Mouse (Mus musculus) gastrocnemius, postnatal 10 days (tissue): ENCODE measurements around the gene Gnaq. TPM values are rescaled to one million over a fixed set of nuclear protein-coding genes. Genes with fewer than 3 reads are reported as not detected.
"Not testable (repeated sequence)": the region's sequence is repeated elsewhere in the genome, so short reads cannot be mapped to it uniquely, and the experiment has no call there.

ENCODE experiments used
- DNase-seq: peaks from one replicate; pipeline ENCODE4 v3.0.0; 2021; ENCODE audit warnings: mixed read lengths
- total RNA-seq, 2 experiments: library from RNA; stranded (reverse); gene quantifications; 2 replicates each; pipeline ENCODE4 v1.2.3; 2021

The Gnaq gene
- total RNA-seq, 2 experiments from 2014 or later, result 23.7 to 29.4 TPM

DNA sequence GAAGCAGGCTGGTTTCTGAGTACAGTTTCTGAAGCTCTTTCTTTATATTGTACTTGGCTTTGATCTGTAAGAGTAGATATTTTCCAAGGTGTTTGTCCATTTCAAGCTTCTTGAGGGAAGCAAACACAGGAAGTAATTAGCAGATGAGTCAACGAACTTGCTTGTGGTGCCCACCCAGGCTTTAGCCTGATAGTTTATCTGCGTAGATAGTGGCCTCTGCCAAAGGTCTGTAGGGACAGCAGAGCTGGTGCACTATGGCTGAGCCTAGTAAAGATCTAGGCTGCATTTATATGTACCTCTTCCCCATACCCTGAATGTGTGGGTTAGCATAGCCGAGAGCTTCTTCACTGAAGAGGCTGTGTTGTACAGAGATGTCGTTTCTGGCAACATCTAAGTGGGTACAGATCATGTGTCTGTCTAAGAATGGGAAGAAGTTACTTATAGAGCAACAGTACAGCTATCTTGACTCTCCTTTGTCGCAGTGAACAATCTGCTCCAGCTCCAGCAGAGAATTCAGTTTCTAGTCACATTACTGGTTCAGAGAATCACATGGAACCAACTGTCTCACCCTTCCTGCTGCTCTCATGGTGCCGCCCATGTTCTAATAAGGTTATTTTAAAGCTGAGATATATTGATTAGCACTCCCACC lies 127.3 kb downstream of the Gnaq start:
- no peak for DNase-seq

GRCm38 (mm10) chr19:16260435-16260832 lies 127.8 kb downstream of the Gnaq start:
- no peak for DNase-seq

DNA sequence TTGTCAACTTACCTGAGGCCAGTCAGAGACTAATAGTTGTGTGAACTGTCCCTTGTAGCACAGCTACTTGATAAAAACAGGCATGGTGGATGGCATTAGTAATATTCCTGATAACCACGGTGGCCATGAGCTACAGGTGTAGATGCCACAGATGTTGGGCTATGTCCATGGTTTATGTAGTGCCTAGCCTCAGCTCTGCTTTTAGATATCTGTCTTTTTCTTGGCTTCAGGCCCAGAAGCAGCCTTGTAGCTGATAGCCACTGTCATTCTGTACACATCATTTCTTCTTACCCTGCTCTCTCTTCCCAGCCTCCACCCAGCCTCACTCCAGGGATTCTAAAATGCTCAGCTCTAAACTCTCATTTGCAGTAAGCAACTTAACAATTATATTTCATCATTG lies 128.3 kb downstream of the Gnaq start:
- DNase-seq, result no peak

DNA sequence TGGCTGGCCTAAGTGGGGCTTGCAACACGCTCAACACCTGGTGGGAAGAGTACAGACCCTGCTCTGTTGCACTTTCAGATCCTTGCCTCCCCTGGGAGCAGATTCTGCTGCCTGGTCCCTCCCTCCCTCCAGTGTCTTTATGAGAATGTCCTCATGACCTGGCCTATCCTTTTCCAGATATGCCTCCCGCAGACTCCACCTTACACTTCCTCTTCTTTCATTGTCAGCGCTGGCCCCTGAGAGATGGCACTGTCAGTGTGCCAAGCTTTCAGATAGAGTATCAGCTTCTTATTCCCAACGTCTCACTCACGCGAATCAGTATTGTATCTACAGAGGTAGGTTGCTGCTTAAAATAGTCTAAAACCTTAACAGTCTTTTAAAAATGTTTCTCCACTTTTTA lies 129.0 kb downstream of the Gnaq start:
- no peak for DNase-seq

DNA sequence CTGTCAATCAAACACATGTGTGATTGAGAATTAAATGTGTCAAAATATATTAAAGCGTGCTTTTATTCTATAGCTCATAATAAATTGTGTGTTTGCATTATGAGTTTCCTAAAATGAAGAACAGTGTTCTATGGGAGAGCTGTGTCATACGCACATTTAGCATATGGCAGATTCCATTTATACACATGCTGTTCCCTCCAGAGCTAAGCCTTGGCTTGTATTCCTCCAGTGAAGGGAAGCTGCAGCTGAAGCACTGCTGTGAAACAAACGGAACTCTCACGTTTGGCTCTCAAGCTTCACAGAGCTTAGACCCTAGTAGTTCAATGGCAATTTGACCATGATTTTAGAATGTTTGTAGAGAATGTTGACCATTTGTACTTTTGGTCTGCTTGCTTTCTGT lies 129.7 kb downstream of the Gnaq start:
- no peak for DNase-seq

DNA sequence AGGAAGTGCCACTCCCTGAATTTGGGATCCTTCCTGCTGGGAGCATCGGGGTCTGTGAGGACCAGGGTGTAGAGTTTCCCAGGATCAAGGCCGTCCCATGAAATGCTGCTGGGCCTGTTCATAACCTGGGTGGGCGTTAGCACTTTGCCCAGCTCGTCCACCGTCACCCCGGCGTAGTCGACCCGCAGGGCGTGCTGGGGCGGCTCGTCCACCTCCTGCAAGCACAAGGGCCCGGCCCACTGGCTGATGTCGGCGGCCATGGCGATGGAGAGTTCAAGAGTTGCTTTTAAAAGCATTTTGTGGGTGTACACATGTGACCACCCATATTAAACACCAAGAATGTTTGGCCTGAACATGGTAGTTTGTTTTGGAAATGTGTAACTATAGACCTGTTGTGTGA lies 134.7 kb downstream of the Gnaq start:
- not testable (repeated sequence) for DNase-seq

DNA sequence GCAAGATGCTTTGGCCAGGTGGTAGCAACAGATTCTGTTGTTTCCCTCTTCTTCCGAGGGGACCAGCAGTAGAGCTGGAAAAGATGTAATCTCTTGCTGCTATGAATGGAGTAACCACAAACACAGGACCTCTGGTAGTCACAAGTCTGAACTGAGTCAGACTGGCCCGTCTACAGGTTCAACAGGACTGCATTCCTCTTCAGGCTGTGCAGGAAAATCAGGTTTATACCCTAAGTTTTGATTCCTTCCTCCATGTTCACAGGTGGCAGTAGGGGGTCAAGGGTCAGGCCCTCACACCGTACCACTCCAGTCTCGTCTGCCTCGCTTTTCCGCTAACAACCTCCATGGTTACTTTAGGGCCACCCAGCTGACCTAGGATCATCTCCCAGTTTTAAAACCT lies 137.6 kb downstream of the Gnaq start:
- DNase-seq, result no peak

DNA sequence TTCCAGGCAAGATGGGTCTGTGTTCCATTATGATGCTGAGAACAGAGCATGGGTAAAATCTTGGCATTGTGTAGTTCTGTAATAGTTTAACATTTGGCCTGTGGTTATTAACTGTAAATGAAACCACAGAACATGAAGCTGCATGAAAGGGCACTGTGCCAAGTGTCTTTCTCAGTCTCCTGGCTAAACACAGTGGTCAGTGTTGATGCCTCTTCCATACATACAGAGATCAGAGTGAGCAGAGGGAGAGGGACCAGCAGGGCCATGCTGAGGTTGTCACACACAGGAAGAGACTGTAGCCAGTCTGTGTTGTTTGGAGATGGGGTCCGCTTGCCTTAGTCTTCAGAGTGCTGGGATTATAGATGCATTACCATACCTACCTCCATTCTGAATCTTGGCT lies 138.4 kb downstream of the Gnaq start:
- no peak for DNase-seq

GRCm38 (mm10) chr19:16273021-16273420 lies 140.4 kb downstream of the Gnaq start:
- no peak for DNase-seq

DNA sequence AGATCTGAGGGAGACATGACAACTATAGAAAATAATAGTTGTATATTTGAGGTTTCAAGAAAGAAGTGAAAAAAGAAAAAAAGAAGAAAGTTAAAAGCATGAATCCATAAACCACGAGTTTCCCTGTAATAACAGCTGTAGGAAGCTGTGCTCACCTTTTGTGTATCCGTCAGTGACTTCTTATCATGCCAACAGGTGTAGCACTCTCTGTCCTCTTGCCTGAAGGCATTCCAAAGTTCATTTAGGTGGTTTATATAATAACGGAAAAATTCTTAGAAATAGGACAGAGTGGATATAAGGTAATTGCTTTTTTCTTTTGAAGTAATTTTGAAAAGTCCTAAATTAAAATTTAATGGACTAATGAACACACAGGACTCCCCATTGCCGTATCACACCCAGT lies 147.6 kb downstream of the Gnaq start:
- no peak for DNase-seq

GRCm38 (mm10) chr19:16285051-16286028 lies 152.7 kb downstream of the Gnaq start:
- no peak for DNase-seq

DNA sequence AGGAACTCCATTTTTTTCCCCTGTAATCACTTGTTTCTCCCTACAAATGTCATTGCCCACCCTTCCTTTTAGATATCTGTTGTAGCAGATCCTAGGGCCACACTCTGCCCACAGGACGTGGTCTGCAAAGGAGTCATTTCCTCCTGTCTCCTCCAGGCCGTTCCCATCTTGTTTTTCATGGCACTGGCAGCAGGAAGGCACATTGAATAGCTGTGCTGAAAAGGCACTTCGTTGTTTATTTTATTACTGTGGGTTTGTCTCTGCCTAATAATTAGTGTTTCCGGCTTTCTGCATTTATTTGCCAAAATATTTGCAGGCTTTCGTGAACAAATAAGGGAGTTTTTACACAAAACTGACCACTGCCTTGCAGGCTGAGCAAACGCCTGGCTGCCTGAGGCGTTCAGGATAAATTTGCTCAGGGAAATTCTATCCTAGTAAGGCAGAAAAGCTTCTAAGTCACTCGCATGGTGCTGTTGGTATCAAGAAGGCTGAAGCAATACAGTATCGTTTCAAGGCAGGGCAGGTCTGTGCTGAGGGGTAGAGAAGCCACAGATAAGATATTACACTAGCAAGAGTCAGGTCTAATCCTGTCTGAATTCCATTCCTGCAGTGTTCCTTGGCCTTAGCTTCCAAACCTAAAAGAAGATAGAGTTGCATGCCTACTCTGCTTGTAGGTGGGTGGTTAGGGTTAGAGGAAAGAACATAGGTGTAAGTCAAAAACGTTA lies 154.0 kb downstream of the Gnaq start:
- no peak for DNase-seq

GRCm38 (mm10) chr19:16287307-16287706 lies 154.7 kb downstream of the Gnaq start:
- DNase-seq, result no peak

GRCm38 (mm10) chr19:16287971-16288370 lies 155.3 kb downstream of the Gnaq start:
- no peak for DNase-seq

GRCm38 (mm10) chr19:16291088-16291487 lies 158.5 kb downstream of the Gnaq start:
- DNase-seq, result no peak

GRCm38 (mm10) chr19:16292056-16292608 lies 159.5 kb downstream of the Gnaq start:
- no peak for DNase-seq

- DNase-seq, result no peak
Observed at GRCm38 (mm10) chr19:16292978-16293377, 160.3 kb downstream of the Gnaq start.

DNA sequence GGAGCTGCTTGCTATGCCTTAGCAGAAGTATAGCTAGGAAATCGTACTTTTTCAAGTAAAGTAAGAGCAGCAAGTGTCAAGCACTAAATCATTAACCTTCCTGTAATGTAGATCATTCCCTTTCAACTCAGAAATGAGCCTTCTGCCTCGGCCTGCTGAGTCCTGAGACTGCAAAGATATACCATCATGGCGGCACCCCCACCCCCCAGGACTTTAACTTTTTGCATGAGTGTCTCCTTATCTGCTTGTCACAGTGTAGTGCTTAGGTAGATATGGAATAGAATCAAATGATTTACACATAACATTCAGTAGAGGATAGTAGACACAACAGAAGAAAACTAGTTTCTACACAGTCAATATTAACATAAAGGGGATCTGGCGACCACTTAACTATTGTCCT lies 167.8 kb downstream of the Gnaq start:
- no peak for DNase-seq

GRCm38 (mm10) chr19:16301336-16301735 lies 168.7 kb downstream of the Gnaq start:
- no peak for DNase-seq

DNA sequence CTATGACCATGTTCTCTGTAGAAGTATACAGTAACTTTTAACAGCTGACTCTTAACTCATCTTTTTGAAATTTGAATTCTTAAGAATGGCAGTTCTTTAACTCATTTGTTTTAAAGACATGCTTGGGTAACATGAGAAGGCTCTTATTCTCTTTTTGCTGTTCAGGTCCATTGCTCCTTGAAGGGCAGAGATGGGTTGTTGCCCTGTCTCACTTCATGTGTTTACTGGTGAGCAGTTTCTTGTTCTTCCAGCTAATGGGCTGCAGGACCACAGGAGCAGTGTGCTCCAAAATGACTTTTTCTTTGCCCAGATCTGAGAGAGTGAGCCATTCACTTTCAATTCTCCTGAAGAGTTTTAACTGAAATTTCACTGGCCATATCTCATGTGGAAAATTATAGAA lies 176.4 kb downstream of the Gnaq start:
- DNase-seq, result no peak

- no peak for DNase-seq
Observed at GRCm38 (mm10) chr19:16314295-16314821, 181.7 kb downstream of the Gnaq start.

- DNase-seq, result no peak
Observed at GRCm38 (mm10) chr19:16315525-16315924, 182.9 kb downstream of the Gnaq start.
